Mouse (Mus musculus): Measurements from ENCODE around the gene Fga. TPM values are rescaled to one million over a fixed set of nuclear protein-coding genes. Genes with fewer than 3 reads are reported as not detected.

Gene Fga
- total and polyA plus RNA-seq, 2 experiments from 2014 or later = 0.19 to 2.3 TPM

GRCm38 (mm10) chr3:83002191-83002590 is 23.7 kb upstream of the Fga start:
- Histone ChIP-seq H3K4me3 (ENCODE audit: low read depth, low read length) (no peak overlapping the region), H3K4me1 (ENCODE audit: control insufficient read depth, insufficient read depth) (no peaks in the 10 kb centered on the region), H3K36me3 (replicated peaks; ENCODE audit: control insufficient read depth, insufficient read depth, low read length) (no peaks in the 10 kb centered on the region), H3K27ac (ENCODE audit: low read depth) (no peak overlapping the region), H3K9ac (replicated peaks; ENCODE audit: low read depth, low read length) (no peak overlapping the region), H3K9me3 (replicated peaks; ENCODE audit: control insufficient read depth, low read length) (no peaks in the 10 kb centered on the region), H3K27me3 (ENCODE audit: control insufficient read depth, insufficient read depth, low read length) (no peaks in the 10 kb centered on the region), H3K4me2 (ENCODE audit: low read depth, low read length) (no peak overlapping the region)
- TF ChIP-seq EP300 (IDR thresholded peaks at IDR 0.05; ENCODE audit: low read depth) (no peak), CTCF (IDR thresholded peaks at IDR 0.05; ENCODE audit: low read depth) (peak; percentile 71)
- DNase-seq (ENCODE audit: low spot score) (no peak), ATAC-seq (ENCODE audit: insufficient read depth, low read depth) (no peak)
- WGBS = 0% methylated on average over 2 of the region's 2 CpGs

GRCm38 (mm10) chr3:83003068-83003467 is 22.8 kb upstream of the Fga start:
- Histone ChIP-seq H3K9me3 (replicated peaks; ENCODE audit: control insufficient read depth, low read length) (no peaks in the 10 kb centered on the region), H3K4me1 (ENCODE audit: control insufficient read depth, insufficient read depth) (no peaks in the 10 kb centered on the region), H3K4me3 (ENCODE audit: low read depth, low read length) (no peak overlapping the region), H3K4me2 (ENCODE audit: low read depth, low read length) (no peak overlapping the region), H3K27ac (ENCODE audit: low read depth) (no peak overlapping the region), H3K36me3 (replicated peaks; ENCODE audit: control insufficient read depth, insufficient read depth, low read length) (no peaks in the 10 kb centered on the region), H3K9ac (replicated peaks; ENCODE audit: low read depth, low read length) (no peak overlapping the region), H3K27me3 (ENCODE audit: control insufficient read depth, insufficient read depth, low read length) (no peaks in the 10 kb centered on the region)
- DNase-seq (ENCODE audit: low spot score) = no peak
- WGBS = 85% methylated on average over 8 of the region's 8 CpGs
- TF ChIP-seq CTCF (IDR thresholded peaks at IDR 0.05; ENCODE audit: low read depth) (no peak), EP300 (IDR thresholded peaks at IDR 0.05; ENCODE audit: low read depth) (no peak)
- ATAC-seq (ENCODE audit: insufficient read depth, low read depth) = no peak

DNA sequence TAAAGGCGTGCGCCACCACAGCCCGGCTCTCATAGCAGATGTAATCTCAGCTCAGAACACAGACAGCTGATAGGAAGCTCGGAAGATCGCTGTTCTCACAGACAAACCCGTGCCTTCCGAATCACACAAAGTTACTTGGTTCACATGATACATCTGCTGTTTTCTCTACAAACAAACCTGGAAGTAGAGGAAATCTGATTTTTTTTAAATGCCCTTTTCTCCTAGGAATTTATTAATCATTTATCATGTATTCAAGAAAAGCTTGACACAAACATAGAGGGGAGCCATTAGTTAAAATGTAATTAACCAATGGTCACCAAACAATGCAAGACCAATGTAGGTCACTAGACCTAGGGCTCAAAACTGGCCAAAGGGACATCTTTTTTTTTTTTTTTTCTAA is 21.1 kb upstream of the Fga start:
- no peak for TF ChIP-seq CTCF (IDR thresholded peaks at IDR 0.05; ENCODE audit: low read depth)
- no peak for TF ChIP-seq EP300 (IDR thresholded peaks at IDR 0.05; ENCODE audit: low read depth)
- no peaks in the 10 kb centered on the region for H3K27me3 ChIP-seq (ENCODE audit: control insufficient read depth, insufficient read depth, low read length)
- no peak overlapping the region for H3K4me3 ChIP-seq (ENCODE audit: low read depth, low read length)
- H3K36me3 ChIP-seq (replicated peaks; ENCODE audit: control insufficient read depth, insufficient read depth, low read length) = no peaks in the 10 kb centered on the region
- DNase-seq (ENCODE audit: low spot score) (no peak), ATAC-seq (ENCODE audit: insufficient read depth, low read depth) (no peak)
- no peak overlapping the region for H3K9ac ChIP-seq (replicated peaks; ENCODE audit: low read depth, low read length)
- no peak overlapping the region for H3K4me2 ChIP-seq (ENCODE audit: low read depth, low read length)
- no peaks in the 10 kb centered on the region for H3K9me3 ChIP-seq (replicated peaks; ENCODE audit: control insufficient read depth, low read length)
- H3K4me1 ChIP-seq (ENCODE audit: control insufficient read depth, insufficient read depth) = no peaks in the 10 kb centered on the region
- H3K27ac ChIP-seq (ENCODE audit: low read depth) = no peak overlapping the region
- WGBS = 82% methylated on average over 7 of the region's 7 CpGs

GRCm38 (mm10) chr3:83007557-83007956 is 18.3 kb upstream of the Fga start, which contains the start of gene Fgg:
Fgg (plus strand) TSS chr3:83007724.
- no peak within 1 kb of the TSS for H3K4me2 ChIP-seq (ENCODE audit: low read depth, low read length)
- H3K36me3 ChIP-seq (replicated peaks; ENCODE audit: control insufficient read depth, insufficient read depth, low read length) = no peaks in the 10 kb centered on the region
- H3K9ac ChIP-seq (replicated peaks; ENCODE audit: low read depth, low read length) = no peak within 1 kb of the TSS
- ATAC-seq (ENCODE audit: insufficient read depth, low read depth) (no peak), DNase-seq (ENCODE audit: low spot score) (no peak)
- H3K4me3 ChIP-seq (ENCODE audit: low read depth, low read length) = no peak within 1 kb of the TSS
- 35% methylated on average over 7 of the region's 7 CpGs for WGBS
- no peaks in the 10 kb centered on the region for H3K27me3 ChIP-seq (ENCODE audit: control insufficient read depth, insufficient read depth, low read length)
- H3K9me3 ChIP-seq (replicated peaks; ENCODE audit: control insufficient read depth, low read length) = no peaks in the 10 kb centered on the region
- H3K27ac ChIP-seq (ENCODE audit: low read depth) = no peak within 1 kb of the TSS
- TF ChIP-seq EP300 (IDR thresholded peaks at IDR 0.05; ENCODE audit: low read depth) = no peak
- TF ChIP-seq CTCF (IDR thresholded peaks at IDR 0.05; ENCODE audit: low read depth) = no peak
- H3K4me1 ChIP-seq (ENCODE audit: control insufficient read depth, insufficient read depth) = no peaks in the 10 kb centered on the region

GRCm38 (mm10) chr3:83010291-83010690 is 15.6 kb upstream of the Fga start:
- WGBS = 68% methylated on average over 11 of the region's 11 CpGs
- no peaks in the 10 kb centered on the region for H3K4me1 ChIP-seq (ENCODE audit: control insufficient read depth, insufficient read depth)
- H3K9me3 ChIP-seq (replicated peaks; ENCODE audit: control insufficient read depth, low read length) = no peaks in the 10 kb centered on the region
- no peaks in the 10 kb centered on the region for H3K27me3 ChIP-seq (ENCODE audit: control insufficient read depth, insufficient read depth, low read length)
- DNase-seq (ENCODE audit: low spot score) (no peak), ATAC-seq (ENCODE audit: insufficient read depth, low read depth) (no peak)
- no peak overlapping the region for H3K27ac ChIP-seq (ENCODE audit: low read depth)
- H3K36me3 ChIP-seq (replicated peaks; ENCODE audit: control insufficient read depth, insufficient read depth, low read length) = no peaks in the 10 kb centered on the region
- H3K9ac ChIP-seq (replicated peaks; ENCODE audit: low read depth, low read length) = no peak overlapping the region
- no peak overlapping the region for H3K4me2 ChIP-seq (ENCODE audit: low read depth, low read length)
- no peak overlapping the region for H3K4me3 ChIP-seq (ENCODE audit: low read depth, low read length)
- TF ChIP-seq CTCF (IDR thresholded peaks at IDR 0.05; ENCODE audit: low read depth) (no peak), EP300 (IDR thresholded peaks at IDR 0.05; ENCODE audit: low read depth) (no peak)

DNA sequence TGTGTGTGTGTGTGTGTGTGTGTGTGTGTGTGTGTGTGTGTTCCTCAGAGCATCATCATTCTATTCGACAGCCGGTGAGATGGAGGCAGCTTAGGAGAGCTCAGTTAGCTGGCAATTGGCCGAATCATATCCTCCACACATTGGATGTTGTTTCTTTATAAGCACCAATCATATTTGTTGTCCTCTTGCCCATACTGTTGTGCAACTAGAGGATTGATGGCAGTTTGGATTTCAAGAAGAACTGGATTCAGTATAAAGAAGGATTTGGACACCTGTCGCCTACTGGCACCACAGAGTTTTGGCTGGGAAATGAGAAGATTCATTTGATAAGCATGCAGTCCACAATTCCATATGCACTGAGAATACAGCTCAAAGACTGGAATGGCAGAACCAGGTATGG is 14.7 kb upstream of the Fga start:
- TF ChIP-seq CTCF (IDR thresholded peaks at IDR 0.05; ENCODE audit: low read depth) = no peak
- no peak for TF ChIP-seq EP300 (IDR thresholded peaks at IDR 0.05; ENCODE audit: low read depth)
- H3K9me3 ChIP-seq (replicated peaks; ENCODE audit: control insufficient read depth, low read length) = no peaks in the 10 kb centered on the region
- DNase-seq (ENCODE audit: low spot score) (no peak), ATAC-seq (ENCODE audit: insufficient read depth, low read depth) (no peak)
- 72% methylated on average over 4 of the region's 4 CpGs for WGBS
- H3K4me3 ChIP-seq (ENCODE audit: low read depth, low read length) = no peak overlapping the region
- no peak overlapping the region for H3K4me2 ChIP-seq (ENCODE audit: low read depth, low read length)
- H3K4me1 ChIP-seq (ENCODE audit: control insufficient read depth, insufficient read depth) = no peaks in the 10 kb centered on the region
- no peak overlapping the region for H3K9ac ChIP-seq (replicated peaks; ENCODE audit: low read depth, low read length)
- no peaks in the 10 kb centered on the region for H3K27me3 ChIP-seq (ENCODE audit: control insufficient read depth, insufficient read depth, low read length)
- no peaks in the 10 kb centered on the region for H3K36me3 ChIP-seq (replicated peaks; ENCODE audit: control insufficient read depth, insufficient read depth, low read length)
- H3K27ac ChIP-seq (ENCODE audit: low read depth) = no peak overlapping the region

Measured in heart, postnatal 0 days (tissue).